Mouse (Mus musculus) kidney, postnatal 10 days (tissue): Measurements from ENCODE around the gene Tmem178b.

ENCODE experiments used
- DNase-seq: peaks from one replicate; pipeline ENCODE4 v3.0.0; 2021; ENCODE audit warnings: mixed read lengths

The Tmem178b gene

GRCm38 (mm10) chr6:40200661-40201060 is 327.6 kb downstream of the Tmem178b start:
- no peak for DNase-seq

GRCm38 (mm10) chr6:40202602-40203001 is 329.5 kb downstream of the Tmem178b start:
- no peak for DNase-seq

- no peak for DNase-seq
Observed at GRCm38 (mm10) chr6:40205380-40205779, 332.3 kb downstream of the Tmem178b start.

GRCm38 (mm10) chr6:40208014-40208413 is 334.9 kb downstream of the Tmem178b start:
- DNase-seq: no peak

GRCm38 (mm10) chr6:40209172-40209571 is 336.1 kb downstream of the Tmem178b start:
- no peak for DNase-seq

- DNase-seq: no peak
Observed at GRCm38 (mm10) chr6:40217154-40217553, 344.1 kb downstream of the Tmem178b start.

- no peak for DNase-seq
Observed at GRCm38 (mm10) chr6:40217651-40218050, 344.6 kb downstream of the Tmem178b start.

- no peak for DNase-seq
Observed at GRCm38 (mm10) chr6:40220634-40221120, 347.6 kb downstream of the Tmem178b start.

- DNase-seq: no peak
Observed at GRCm38 (mm10) chr6:40225585-40226280, 352.7 kb downstream of the Tmem178b start.

GRCm38 (mm10) chr6:40228981-40229380 is 355.9 kb downstream of the Tmem178b start:
- no peak for DNase-seq

- DNase-seq: no peak
Observed at GRCm38 (mm10) chr6:40229985-40230384, 356.9 kb downstream of the Tmem178b start.

- DNase-seq: no peak
Observed at GRCm38 (mm10) chr6:40234066-40234465, 361.0 kb downstream of the Tmem178b start.

GRCm38 (mm10) chr6:40235793-40236470 is 362.9 kb downstream of the Tmem178b start:
- peak; percentile 90 for DNase-seq

- peak; percentile 71 for DNase-seq
Observed at GRCm38 (mm10) chr6:40236841-40237765, 364.0 kb downstream of the Tmem178b start.

- no peak for DNase-seq
Observed at GRCm38 (mm10) chr6:40238857-40239256, 365.8 kb downstream of the Tmem178b start.

GRCm38 (mm10) chr6:40240671-40241070 is 367.6 kb downstream of the Tmem178b start:
- peak; percentile 51 for DNase-seq

- no peak for DNase-seq
Observed at GRCm38 (mm10) chr6:40247398-40247946, 374.4 kb downstream of the Tmem178b start.

GRCm38 (mm10) chr6:40249939-40250338 is 376.9 kb downstream of the Tmem178b start:
- DNase-seq: no peak

- DNase-seq: no peak
Observed at GRCm38 (mm10) chr6:40263687-40264086, 390.6 kb downstream of the Tmem178b start.

- no peak for DNase-seq
Observed at GRCm38 (mm10) chr6:40300707-40301106, 427.6 kb downstream of the Tmem178b start.

GRCm38 (mm10) chr6:40303379-40303778 is 430.3 kb downstream of the Tmem178b start:
- DNase-seq: peak; percentile 79
